Mouse (Mus musculus): ENCODE data around the gene Git1. TPM values are rescaled to one million over a fixed set of nuclear protein-coding genes. Genes with fewer than 3 reads are reported as not detected.
"Not testable (repeated sequence)": the region's sequence is repeated elsewhere in the genome, so short reads cannot be mapped to it uniquely, and the experiment has no call there.

Git1 gene
- polyA plus RNA-seq, 1 experiment: 65.1 TPM

GRCm38 (mm10) chr11:77515637-77516552 is 22.5 kb downstream of the Git1 start, which contains the start of gene Trp53i13:
Trp53i13 (minus strand) TSS chr11:77515980.
- H3K9me3 ChIP-seq: no peaks in the 10 kb centered on the region
- peaks cover 10% of the 10 kb centered on the region for H3K36me3 ChIP-seq (replicated peaks; ENCODE audit: low read length)
- peaks cover 24% of the 10 kb centered on the region for H3K27me3 ChIP-seq (replicated peaks)
- H3K4me1 ChIP-seq: peaks cover 87% of the 10 kb centered on the region
- peak within 1 kb of the TSS; percentile 94 for H3K4me3 ChIP-seq (replicated peaks)
- TF ChIP-seq GATA1 (IDR thresholded peaks at IDR 0.05; ENCODE audit: borderline replicate concordance, low read length): no peak
- TF ChIP-seq FLI1 (IDR thresholded peaks at IDR 0.05; ENCODE audit: low read length): no peak

- Histone ChIP-seq H3K36me3 (replicated peaks; ENCODE audit: low read length) (peaks cover 10% of the 10 kb centered on the region), H3K4me3 (replicated peaks) (peak overlapping the region; percentile 94), H3K27me3 (replicated peaks) (peaks cover 24% of the 10 kb centered on the region), H3K4me1 (peaks cover 93% of the 10 kb centered on the region), H3K9me3 (no peaks in the 10 kb centered on the region)
- TF ChIP-seq FLI1 (IDR thresholded peaks at IDR 0.05; ENCODE audit: low read length): no peak
- no peak for TF ChIP-seq GATA1 (IDR thresholded peaks at IDR 0.05; ENCODE audit: borderline replicate concordance, low read length)
These were observed 23.4 kb downstream of the Git1 start for GRCm38 (mm10) chr11:77516553-77517425.

- peak overlapping the region; percentile 85 for H3K4me3 ChIP-seq (replicated peaks)
- H3K4me1 ChIP-seq: peaks cover 92% of the 10 kb centered on the region
- H3K36me3 ChIP-seq (replicated peaks; ENCODE audit: low read length): peaks cover 10% of the 10 kb centered on the region
- no peak for TF ChIP-seq GATA1 (IDR thresholded peaks at IDR 0.05; ENCODE audit: borderline replicate concordance, low read length)
- no peak for TF ChIP-seq FLI1 (IDR thresholded peaks at IDR 0.05; ENCODE audit: low read length)
- peaks cover 22% of the 10 kb centered on the region for H3K27me3 ChIP-seq (replicated peaks)
- H3K9me3 ChIP-seq: no peaks in the 10 kb centered on the region
These were observed 24.9 kb downstream of the Git1 start for GRCm38 (mm10) chr11:77518051-77518798.

GRCm38 (mm10) chr11:77519043-77519442 is 25.7 kb downstream of the Git1 start, which contains the start of gene Gm10392:
Gm10392 (minus strand) TSS chr11:77519198.
- H3K36me3 ChIP-seq (replicated peaks; ENCODE audit: low read length): peaks cover 10% of the 10 kb centered on the region
- H3K4me1 ChIP-seq: peaks cover 88% of the 10 kb centered on the region
- TF ChIP-seq FLI1 (IDR thresholded peaks at IDR 0.05; ENCODE audit: low read length): peak; percentile 58; the same call in 1 of the 2 replicates
- TF ChIP-seq GATA1 (IDR thresholded peaks at IDR 0.05; ENCODE audit: borderline replicate concordance, low read length): peak; percentile 73; the same call in 1 of the 3 replicates
- peaks cover 22% of the 10 kb centered on the region for H3K27me3 ChIP-seq (replicated peaks)
- H3K4me3 ChIP-seq (replicated peaks): peak within 1 kb of the TSS; percentile 85
- no peaks in the 10 kb centered on the region for H3K9me3 ChIP-seq

- Histone ChIP-seq H3K4me1 (peaks cover 72% of the 10 kb centered on the region), H3K36me3 (replicated peaks; ENCODE audit: low read length) (peaks cover 10% of the 10 kb centered on the region), H3K4me3 (replicated peaks) (peak overlapping the region; percentile 68), H3K9me3 (no peaks in the 10 kb centered on the region), H3K27me3 (replicated peaks) (peaks cover 7% of the 10 kb centered on the region)
- no peak for TF ChIP-seq GATA1 (IDR thresholded peaks at IDR 0.05; ENCODE audit: borderline replicate concordance, low read length)
- TF ChIP-seq FLI1 (IDR thresholded peaks at IDR 0.05; ENCODE audit: low read length): no peak
These were observed 27.5 kb downstream of the Git1 start for GRCm38 (mm10) chr11:77520601-77521529.

GRCm38 (mm10) chr11:77525804-77526486 is 32.6 kb downstream of the Git1 start:
- no peaks in the 10 kb centered on the region for H3K27me3 ChIP-seq (replicated peaks)
- TF ChIP-seq GATA1 (IDR thresholded peaks at IDR 0.05; ENCODE audit: borderline replicate concordance, low read length) (no peak), FLI1 (IDR thresholded peaks at IDR 0.05; ENCODE audit: low read length) (no peak)
- peaks cover 17% of the 10 kb centered on the region for H3K36me3 ChIP-seq (replicated peaks; ENCODE audit: low read length)
- H3K9me3 ChIP-seq: no peaks in the 10 kb centered on the region
- H3K4me3 ChIP-seq (replicated peaks): peak overlapping the region; percentile 17
- peaks cover 27% of the 10 kb centered on the region for H3K4me1 ChIP-seq

GRCm38 (mm10) chr11:77528420-77528819 is 35.1 kb downstream of the Git1 start:
- H3K4me1 ChIP-seq; H3K27me3 ChIP-seq (replicated peaks); H3K9me3 ChIP-seq; H3K4me3 ChIP-seq (replicated peaks): not testable (repeated sequence)
- peaks cover 40% of the 10 kb centered on the region for H3K36me3 ChIP-seq (replicated peaks; ENCODE audit: low read length)

- Histone ChIP-seq H3K27me3 (replicated peaks) (no peaks in the 10 kb centered on the region), H3K4me3 (replicated peaks) (no peak overlapping the region), H3K36me3 (replicated peaks; ENCODE audit: low read length) (peaks cover 52% of the 10 kb centered on the region), H3K4me1 (peaks cover 8% of the 10 kb centered on the region), H3K9me3 (no peaks in the 10 kb centered on the region)
- TF ChIP-seq FLI1 (IDR thresholded peaks at IDR 0.05; ENCODE audit: low read length) (no peak), GATA1 (IDR thresholded peaks at IDR 0.05; ENCODE audit: borderline replicate concordance, low read length) (no peak)
These were observed 36.3 kb downstream of the Git1 start for GRCm38 (mm10) chr11:77529644-77530043.
